Mouse (Mus musculus): ENCODE data around the gene Lrr1. TPM values are rescaled to one million over a fixed set of nuclear protein-coding genes. Genes with fewer than 3 reads are reported as not detected.
"Not testable (repeated sequence)": the region's sequence is repeated elsewhere in the genome, so short reads cannot be mapped to it uniquely, and the experiment has no call there.

Gene Lrr1
- polyA plus RNA-seq, 1 experiment from 2014 or later, result 17.5 TPM

DNA sequence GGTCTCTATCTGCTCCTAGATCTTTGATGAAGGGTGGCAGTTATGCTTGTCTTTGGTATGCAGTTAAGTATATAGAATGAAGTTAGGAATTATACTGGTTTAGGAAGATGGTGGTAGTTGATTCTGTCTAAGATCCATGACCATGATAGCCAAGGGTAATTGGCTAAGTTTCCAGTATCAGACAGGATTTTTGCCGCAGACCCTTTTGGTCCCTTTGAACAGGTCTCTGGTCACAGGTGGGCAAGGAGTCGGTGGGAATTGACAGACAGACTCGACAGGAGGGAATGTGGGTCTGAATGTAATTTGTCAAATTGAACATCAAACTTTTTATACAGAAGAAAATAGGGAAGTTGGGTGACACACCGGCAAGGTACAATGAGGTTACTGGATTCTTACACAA is 5.0 kb upstream of the Lrr1 start:
- H3K36me3 ChIP-seq; H3K4me2 ChIP-seq; H3K4me3 ChIP-seq; H3K27me3 ChIP-seq (replicated peaks); H3K9ac ChIP-seq; H3K27ac ChIP-seq (ENCODE audit: poor library complexity, severe bottlenecking); H3K4me1 ChIP-seq (replicated peaks); H3K9me3 ChIP-seq (replicated peaks); ATAC-seq (ENCODE audit: insufficient number of reproducible peaks, low FRiP score): not testable (repeated sequence)
- WGBS, result 84% methylated on average over 4 of the region's 4 CpGs

GRCm38 (mm10) chr12:69164904-69165303 is 3.7 kb upstream of the Lrr1 start:
- Histone ChIP-seq H3K9me3 (replicated peaks) (no peaks in the 10 kb centered on the region), H3K27ac (ENCODE audit: poor library complexity, severe bottlenecking) (no peak overlapping the region), H3K9ac (no peak overlapping the region), H3K4me1 (replicated peaks) (peaks cover 9% of the 10 kb centered on the region), H3K27me3 (replicated peaks) (no peaks in the 10 kb centered on the region), H3K4me3 (no peak overlapping the region), H3K36me3 (no peaks in the 10 kb centered on the region), H3K4me2 (no peak overlapping the region)
- 45% methylated on average over 3 of the region's 3 CpGs for WGBS
- ATAC-seq (ENCODE audit: insufficient number of reproducible peaks, low FRiP score), result no peak

DNA sequence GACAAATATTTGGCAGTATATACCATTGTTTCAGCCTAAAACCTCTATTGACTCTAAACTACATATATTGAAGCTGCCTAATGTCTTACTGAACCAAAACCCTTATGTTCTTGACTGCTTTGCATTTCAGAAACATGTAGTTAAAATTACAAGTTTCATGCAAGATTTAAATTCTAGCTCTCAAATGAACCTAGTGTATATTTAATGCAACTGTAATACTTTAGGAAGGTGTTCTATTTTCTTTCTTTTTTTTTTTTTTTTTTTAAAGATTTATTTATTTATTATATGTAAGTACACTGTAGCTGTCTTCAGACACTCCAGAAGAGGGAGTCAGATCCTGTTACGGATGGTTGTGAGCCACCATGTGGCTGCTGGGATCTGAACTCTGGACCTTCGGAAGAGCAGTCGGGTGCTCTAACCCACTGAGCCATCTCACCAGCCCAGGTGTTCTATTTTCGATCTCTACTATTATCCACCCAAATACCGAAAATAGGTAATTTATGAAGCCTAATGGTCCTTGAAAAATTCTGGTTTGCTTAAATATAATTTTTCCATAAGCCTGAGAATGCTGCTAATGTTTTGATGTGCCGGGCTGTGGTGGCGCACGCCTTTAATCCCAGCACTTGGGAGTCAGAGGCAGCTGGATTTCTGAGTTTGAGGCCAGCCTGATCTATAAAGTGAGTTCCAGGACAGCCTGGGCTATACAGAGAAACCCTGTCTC is 1.6 kb upstream of the Lrr1 start:
- not testable (repeated sequence) for H3K4me3 ChIP-seq; H3K9ac ChIP-seq; H3K4me2 ChIP-seq; H3K27ac ChIP-seq (ENCODE audit: poor library complexity, severe bottlenecking); H3K27me3 ChIP-seq (replicated peaks); ATAC-seq (ENCODE audit: insufficient number of reproducible peaks, low FRiP score); H3K36me3 ChIP-seq; H3K9me3 ChIP-seq (replicated peaks); H3K4me1 ChIP-seq (replicated peaks)
- 66% methylated on average over 8 of the region's 8 CpGs for WGBS

- 7% methylated on average over 18 of the region's 18 CpGs for WGBS
Measured at GRCm38 (mm10) chr12:69167656-69168460, 756 bp upstream of the Lrr1 start.

DNA sequence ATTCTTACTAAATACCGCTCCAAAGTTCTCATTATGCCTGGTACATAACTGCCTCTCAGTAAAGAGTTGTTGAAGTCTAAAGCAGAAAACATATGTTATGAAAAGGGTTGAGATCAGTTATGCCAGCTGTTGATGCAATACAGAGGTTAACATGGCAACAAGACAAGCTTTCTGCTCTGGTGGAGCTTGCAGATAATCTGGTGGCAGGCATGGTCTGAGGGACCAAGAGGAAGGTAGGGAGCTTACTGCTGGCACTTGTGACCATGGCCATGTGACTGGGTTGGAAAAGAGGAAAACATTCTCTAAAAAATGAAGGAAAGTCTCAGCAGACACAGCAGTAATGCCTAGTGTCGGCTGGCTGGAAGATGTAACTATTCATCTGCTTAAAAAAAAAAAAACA is 2.7 kb downstream of the Lrr1 start:
- WGBS, result 96% methylated on average over 2 of the region's 2 CpGs
- H3K4me2 ChIP-seq, result no peak overlapping the region

More at GRCm38 (mm10) chr12:69167656-69168460, 756 bp upstream of the Lrr1 start:
- Histone ChIP-seq H3K27ac (ENCODE audit: poor library complexity, severe bottlenecking) (peak overlapping the region; percentile 53), H3K4me1 (replicated peaks) (peaks cover 10% of the 10 kb centered on the region), H3K9me3 (replicated peaks) (no peaks in the 10 kb centered on the region), H3K27me3 (replicated peaks) (no peaks in the 10 kb centered on the region), H3K36me3 (peaks cover 8% of the 10 kb centered on the region), H3K4me3 (peak overlapping the region; percentile 93), H3K9ac (peak overlapping the region; percentile 84), H3K4me2 (peak overlapping the region; percentile 93)
- peak; percentile 48; the same call in 1 of the 2 replicates for ATAC-seq (ENCODE audit: insufficient number of reproducible peaks, low FRiP score)

GRCm38 (mm10) chr12:69175975-69176374 is 7.4 kb downstream of the Lrr1 start:
- H3K9me3 ChIP-seq (replicated peaks), result no peaks in the 10 kb centered on the region
- H3K4me3 ChIP-seq, result no peak overlapping the region
- no peaks in the 10 kb centered on the region for H3K27me3 ChIP-seq (replicated peaks)
- no peak overlapping the region for H3K27ac ChIP-seq (ENCODE audit: poor library complexity, severe bottlenecking)
- WGBS, result 83% methylated on average over 3 of the region's 3 CpGs
- ATAC-seq (ENCODE audit: insufficient number of reproducible peaks, low FRiP score), result no peak
- H3K36me3 ChIP-seq, result peaks cover 56% of the 10 kb centered on the region
- H3K4me2 ChIP-seq, result no peak overlapping the region
- H3K9ac ChIP-seq, result no peak overlapping the region
- H3K4me1 ChIP-seq (replicated peaks), result no peaks in the 10 kb centered on the region

More for the DNA sequence above, 2.7 kb downstream of the Lrr1 start:
- H3K9me3 ChIP-seq (replicated peaks), result no peaks in the 10 kb centered on the region
- H3K4me1 ChIP-seq (replicated peaks), result peaks cover 10% of the 10 kb centered on the region
- H3K4me3 ChIP-seq, result no peak overlapping the region
- no peak overlapping the region for H3K27ac ChIP-seq (ENCODE audit: poor library complexity, severe bottlenecking)
- H3K27me3 ChIP-seq (replicated peaks), result no peaks in the 10 kb centered on the region
- no peak for ATAC-seq (ENCODE audit: insufficient number of reproducible peaks, low FRiP score)
- H3K9ac ChIP-seq, result no peak overlapping the region
- peaks cover 33% of the 10 kb centered on the region for H3K36me3 ChIP-seq

GRCm38 (mm10) chr12:69177526-69177925 is 8.9 kb downstream of the Lrr1 start:
- no peak overlapping the region for H3K27ac ChIP-seq (ENCODE audit: poor library complexity, severe bottlenecking)
- H3K4me1 ChIP-seq (replicated peaks), result no peaks in the 10 kb centered on the region; the same call in 1 of the 2 replicates
- no peak for ATAC-seq (ENCODE audit: insufficient number of reproducible peaks, low FRiP score)
- H3K27me3 ChIP-seq (replicated peaks), result no peaks in the 10 kb centered on the region
- H3K9ac ChIP-seq, result no peak overlapping the region
- no peaks in the 10 kb centered on the region for H3K9me3 ChIP-seq (replicated peaks)
- no peak overlapping the region for H3K4me2 ChIP-seq
- 87% methylated on average over 3 of the region's 3 CpGs for WGBS
- no peak overlapping the region for H3K4me3 ChIP-seq
- peaks cover 59% of the 10 kb centered on the region for H3K36me3 ChIP-seq

GRCm38 (mm10) chr12:69179371-69179770 is 10.8 kb downstream of the Lrr1 start:
- no peak overlapping the region for H3K4me2 ChIP-seq
- no peak overlapping the region for H3K9ac ChIP-seq
- H3K27ac ChIP-seq (ENCODE audit: poor library complexity, severe bottlenecking), result no peak overlapping the region
- H3K9me3 ChIP-seq (replicated peaks), result no peaks in the 10 kb centered on the region
- ATAC-seq (ENCODE audit: insufficient number of reproducible peaks, low FRiP score), result no peak
- peaks cover 47% of the 10 kb centered on the region for H3K36me3 ChIP-seq
- WGBS, result 46% methylated on average over 5 of the region's 12 CpGs
- no peak overlapping the region for H3K4me3 ChIP-seq
- no peaks in the 10 kb centered on the region for H3K27me3 ChIP-seq (replicated peaks)
- H3K4me1 ChIP-seq (replicated peaks), result peaks cover 3% of the 10 kb centered on the region; the same call in 1 of the 2 replicates

DNA sequence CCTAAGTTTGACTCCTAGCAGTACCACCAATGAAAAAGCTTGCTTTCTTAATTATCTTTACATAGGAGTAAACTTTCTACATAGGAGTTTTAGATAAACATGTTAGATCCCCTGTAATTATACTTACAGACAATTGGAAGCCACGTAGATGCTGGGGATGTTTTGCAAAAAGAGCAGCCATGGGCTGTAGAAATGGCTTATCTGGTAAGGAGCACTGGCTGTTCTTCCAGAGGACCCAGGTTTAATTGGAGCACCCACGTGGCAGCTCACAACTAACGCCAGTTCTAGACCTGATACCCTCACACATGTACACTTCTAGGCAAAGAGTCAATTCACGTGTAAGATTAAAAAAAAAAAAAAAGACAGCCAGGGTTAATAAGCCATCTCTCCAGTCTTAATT is 13.2 kb downstream of the Lrr1 start:
- Histone ChIP-seq H3K27me3 (replicated peaks) (no peaks in the 10 kb centered on the region), H3K9me3 (replicated peaks) (no peaks in the 10 kb centered on the region), H3K4me2 (no peak overlapping the region), H3K27ac (ENCODE audit: poor library complexity, severe bottlenecking) (no peak overlapping the region), H3K36me3 (peaks cover 31% of the 10 kb centered on the region), H3K4me3 (no peak overlapping the region), H3K9ac (no peak overlapping the region), H3K4me1 (replicated peaks) (peaks cover 15% of the 10 kb centered on the region)
- ATAC-seq (ENCODE audit: insufficient number of reproducible peaks, low FRiP score), result no peak
- WGBS, result 86% methylated on average over 4 of the region's 4 CpGs

GRCm38 (mm10) chr12:69183583-69184308 is 15.1 kb downstream of the Lrr1 start, which contains the start of the genes Rpl36al and Mgat2:
Gene Rpl36al (minus strand): TSS chr12:69184083.
Gene Mgat2 (plus strand): TSS chr12:69184157.
- WGBS, result under 1% methylated on average over 84 of the region's 84 CpGs
- peak within 1 kb of the TSS; percentile 86 for H3K27ac ChIP-seq (ENCODE audit: poor library complexity, severe bottlenecking)
- peak within 1 kb of the TSS; percentile 96 for H3K4me2 ChIP-seq
- peaks cover 31% of the 10 kb centered on the region for H3K36me3 ChIP-seq
- peak; percentile 99 for ATAC-seq (ENCODE audit: insufficient number of reproducible peaks, low FRiP score)
- H3K9me3 ChIP-seq (replicated peaks), result no peaks in the 10 kb centered on the region
- H3K9ac ChIP-seq, result peak within 1 kb of the TSS; percentile 95
- H3K4me3 ChIP-seq, result peak within 1 kb of the TSS; percentile 66
- H3K27me3 ChIP-seq (replicated peaks), result no peaks in the 10 kb centered on the region
- peaks cover 21% of the 10 kb centered on the region for H3K4me1 ChIP-seq (replicated peaks)

Measured in heart, embryonic 12.5 days (tissue).